Mouse (Mus musculus) brain, embryonic 14.5 days (tissue): ENCODE results near the gene Nid2.

Source experiments
- CTCF ChIP-seq: fragments of 200-500 bp; IDR thresholded peaks from 2 replicates; pipeline ENCODE4 v1.5.1; 2012; ENCODE audit warnings: inconsistent platforms, mild to moderate bottlenecking, moderate library complexity, borderline replicate concordance; ENCODE audit not compliant: insufficient read depth, insufficient read length; ENCODE audit errors: extremely low read depth
- POLR2A ChIP-seq: fragments of 200-500 bp; IDR thresholded peaks from 2 replicates; pipeline ENCODE4 v1.6.1; 2012; ENCODE audit warnings: mild to moderate bottlenecking, inconsistent platforms, borderline replicate concordance; ENCODE audit not compliant: poor library complexity, insufficient read depth, insufficient read length, severe bottlenecking; ENCODE audit errors: extremely low read depth

GRCm38 (mm10) chr14:19809934-19810333 is 58.9 kb downstream of the Nid2 start:
- TF ChIP-seq CTCF (no peak), POLR2A (no peak)
